Mouse (Mus musculus) megakaryocyte, embryonic 14.5 days (primary cell): ENCODE data around the gene Tmem110.

ENCODE experiments used
- FLI1 ChIP-seq: IDR thresholded peaks from 2 replicates; pipeline ENCODE4 v1.6.1; 2012; ENCODE audit warnings: low read length, inconsistent platforms, mixed read lengths
- GATA1 ChIP-seq: IDR thresholded peaks from 3 replicates; pipeline ENCODE4 v1.6.1; 2012; ENCODE audit warnings: mixed read lengths, low read length, inconsistent platforms, borderline replicate concordance

GRCm38 (mm10) chr14:30825476-30826131 is at the start of gene Tmem110:
- TF ChIP-seq GATA1 (no peak), FLI1 (no peak)
